Mouse (Mus musculus) megakaryocyte, embryonic 14.5 days (primary cell): ENCODE measurements around the gene Cygb.

Experiments used
- FLI1 ChIP-seq: IDR thresholded peaks from 2 replicates; pipeline ENCODE4 v1.6.1; 2012; ENCODE audit warnings: low read length, inconsistent platforms, mixed read lengths
- GATA1 ChIP-seq: IDR thresholded peaks from 3 replicates; pipeline ENCODE4 v1.6.1; 2012; ENCODE audit warnings: mixed read lengths, low read length, inconsistent platforms, borderline replicate concordance

DNA sequence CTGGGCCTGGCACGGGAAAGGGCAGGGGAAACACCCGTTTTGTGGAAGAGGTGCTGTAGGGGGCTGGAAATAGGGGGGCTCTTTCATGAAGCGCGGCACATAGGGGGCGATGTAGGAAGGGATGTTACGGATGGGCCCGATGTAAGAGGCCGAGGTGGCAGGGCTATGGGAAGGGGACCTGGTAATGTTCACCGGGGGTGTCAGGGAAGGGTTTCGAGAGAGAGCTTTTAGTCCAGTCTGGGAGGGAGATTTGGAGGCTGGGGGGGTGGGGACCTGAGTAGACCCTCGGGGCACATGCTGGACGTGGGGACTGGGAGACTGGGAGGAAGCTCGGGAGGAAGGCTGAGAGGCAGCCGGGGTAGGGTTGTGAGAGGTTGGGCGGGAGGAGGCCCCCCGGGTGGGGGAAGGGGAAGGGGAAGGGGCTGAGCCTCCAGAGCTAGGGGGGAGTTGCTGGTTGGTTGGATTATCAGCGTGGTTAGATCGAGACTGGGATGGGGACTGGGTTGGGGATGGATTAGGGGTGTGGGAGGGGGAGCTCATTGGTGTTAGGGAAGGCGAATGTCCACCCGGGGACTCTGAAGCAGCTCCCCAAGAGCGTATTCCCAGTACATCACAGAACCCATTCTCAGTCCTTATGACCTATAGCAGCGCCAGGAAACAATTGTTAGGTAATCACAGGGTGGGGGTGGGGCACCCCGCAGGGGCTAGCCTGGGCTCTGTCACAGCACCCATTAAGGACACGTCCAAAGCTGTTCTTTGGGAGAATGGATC is 26.4 kb upstream of the Cygb start:
- TF ChIP-seq GATA1 (no peak), FLI1 (no peak)
